Mouse (Mus musculus): Measurements from ENCODE around the gene Sec31a. TPM values are rescaled to one million over a fixed set of nuclear protein-coding genes. Genes with fewer than 3 reads are reported as not detected.

Gene Sec31a
- polyA plus RNA-seq, 1 experiment from 2014 or later = 136 TPM

- H3K4me3 ChIP-seq (replicated peaks) = no peak overlapping the region
- H3K27ac ChIP-seq = no peak overlapping the region
- no peak overlapping the region for H3K9ac ChIP-seq (replicated peaks)
- WGBS = 69% methylated on average over 10 of the region's 10 CpGs
- H3K36me3 ChIP-seq = no peaks in the 10 kb centered on the region
- ATAC-seq (ENCODE audit: insufficient number of reproducible peaks, insufficient read depth, low FRiP score, low TSS enrichment, low read depth) = no peak
- H3K27me3 ChIP-seq = no peaks in the 10 kb centered on the region
- no peak overlapping the region for H3K4me2 ChIP-seq
- H3K9me3 ChIP-seq = no peaks in the 10 kb centered on the region
- peaks cover 8% of the 10 kb centered on the region for H3K4me1 ChIP-seq (replicated peaks)
These were observed 66.5 kb downstream of the Sec31a start for GRCm38 (mm10) chr5:100349287-100350215.

- no peak overlapping the region for H3K4me2 ChIP-seq
- no peak overlapping the region for H3K4me3 ChIP-seq (replicated peaks)
- no peak for ATAC-seq (ENCODE audit: insufficient number of reproducible peaks, insufficient read depth, low FRiP score, low TSS enrichment, low read depth)
- no peaks in the 10 kb centered on the region for H3K36me3 ChIP-seq
- no peak overlapping the region for H3K9ac ChIP-seq (replicated peaks)
- WGBS = 96% methylated on average over 1 of the region's 1 CpGs
- no peaks in the 10 kb centered on the region for H3K27me3 ChIP-seq
- no peak overlapping the region for H3K27ac ChIP-seq
- H3K4me1 ChIP-seq (replicated peaks) = no peaks in the 10 kb centered on the region
- H3K9me3 ChIP-seq = no peaks in the 10 kb centered on the region
These were observed 70.9 kb downstream of the Sec31a start for GRCm38 (mm10) chr5:100345118-100345517.

GRCm38 (mm10) chr5:100343087-100343486, 72.9 kb downstream of the Sec31a start:
- Histone ChIP-seq H3K27me3 (no peaks in the 10 kb centered on the region), H3K27ac (no peak overlapping the region), H3K4me3 (replicated peaks) (no peak overlapping the region), H3K9ac (replicated peaks) (no peak overlapping the region), H3K4me2 (no peak overlapping the region), H3K4me1 (replicated peaks) (no peaks in the 10 kb centered on the region), H3K9me3 (no peaks in the 10 kb centered on the region), H3K36me3 (no peaks in the 10 kb centered on the region)
- 57% methylated on average over 6 of the region's 6 CpGs for WGBS
- ATAC-seq (ENCODE audit: insufficient number of reproducible peaks, insufficient read depth, low FRiP score, low TSS enrichment, low read depth) = no peak

DNA sequence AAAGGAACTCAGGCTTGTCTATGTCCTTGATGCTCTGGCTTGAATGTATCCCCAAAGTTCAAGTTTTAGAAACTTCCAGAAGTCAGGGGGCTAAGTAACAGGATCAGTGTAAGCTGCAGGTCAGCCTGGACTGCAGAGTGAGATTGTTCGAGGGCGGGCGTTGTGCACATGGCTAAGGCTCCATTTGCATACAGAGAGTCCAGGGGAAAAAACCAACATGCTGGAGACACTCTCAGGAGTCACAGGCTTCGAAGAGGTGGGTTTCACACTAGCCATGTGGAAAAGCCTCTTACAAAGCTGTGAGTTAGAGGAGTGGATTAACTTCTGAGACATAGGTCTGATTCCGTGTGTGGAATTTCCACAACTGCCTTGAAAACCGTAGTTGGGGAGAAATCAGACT, 73.6 kb downstream of the Sec31a start:
- Histone ChIP-seq H3K9ac (replicated peaks) (no peak overlapping the region), H3K36me3 (no peaks in the 10 kb centered on the region), H3K27me3 (no peaks in the 10 kb centered on the region), H3K27ac (no peak overlapping the region), H3K4me3 (replicated peaks) (no peak overlapping the region), H3K4me1 (replicated peaks) (no peaks in the 10 kb centered on the region), H3K4me2 (no peak overlapping the region), H3K9me3 (no peaks in the 10 kb centered on the region)
- WGBS = 86% methylated on average over 6 of the region's 6 CpGs
- no peak for ATAC-seq (ENCODE audit: insufficient number of reproducible peaks, insufficient read depth, low FRiP score, low TSS enrichment, low read depth)

- no peak overlapping the region for H3K9ac ChIP-seq (replicated peaks)
- H3K27ac ChIP-seq = no peak overlapping the region
- H3K4me1 ChIP-seq (replicated peaks) = peaks cover 5% of the 10 kb centered on the region; the same call in 1 of the 2 replicates
- 90% methylated on average over 7 of the region's 7 CpGs for WGBS
- H3K4me3 ChIP-seq (replicated peaks) = no peak overlapping the region
- H3K27me3 ChIP-seq = no peaks in the 10 kb centered on the region
- no peaks in the 10 kb centered on the region for H3K36me3 ChIP-seq
- H3K9me3 ChIP-seq = no peaks in the 10 kb centered on the region
- no peak for ATAC-seq (ENCODE audit: insufficient number of reproducible peaks, insufficient read depth, low FRiP score, low TSS enrichment, low read depth)
- H3K4me2 ChIP-seq = no peak overlapping the region
These were observed 75.0 kb downstream of the Sec31a start for GRCm38 (mm10) chr5:100341042-100341441.

GRCm38 (mm10) chr5:100337852-100338251, 78.2 kb downstream of the Sec31a start:
- Histone ChIP-seq H3K9me3 (no peaks in the 10 kb centered on the region), H3K9ac (replicated peaks) (no peak overlapping the region), H3K4me3 (replicated peaks) (no peak overlapping the region), H3K4me2 (no peak overlapping the region), H3K36me3 (no peaks in the 10 kb centered on the region), H3K27ac (no peak overlapping the region), H3K27me3 (no peaks in the 10 kb centered on the region; the same call in 1 of the 2 replicates), H3K4me1 (replicated peaks) (peaks cover 14% of the 10 kb centered on the region)
- 82% methylated on average over 4 of the region's 4 CpGs for WGBS
- no peak for ATAC-seq (ENCODE audit: insufficient number of reproducible peaks, insufficient read depth, low FRiP score, low TSS enrichment, low read depth)

DNA sequence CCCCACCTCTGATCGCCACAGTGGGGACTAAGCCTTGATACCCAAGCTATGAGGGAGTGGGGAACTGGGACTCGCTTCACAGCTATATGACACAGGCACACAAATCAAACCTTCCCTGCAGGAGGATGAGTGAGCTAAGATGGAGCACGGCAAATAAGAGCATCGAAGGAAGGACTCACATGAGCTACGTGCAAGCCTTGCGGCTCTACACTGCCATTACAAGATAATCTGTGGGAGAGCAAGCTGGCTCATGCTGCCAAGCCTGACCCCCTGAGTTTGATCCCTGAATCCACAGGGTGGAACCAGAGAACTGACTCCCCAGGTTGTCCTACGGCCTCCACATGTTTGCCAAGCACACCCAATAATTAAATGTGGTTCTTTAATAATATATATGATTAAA, 79.2 kb downstream of the Sec31a start:
- Histone ChIP-seq H3K27me3 (no peaks in the 10 kb centered on the region; the same call in 1 of the 2 replicates), H3K9me3 (no peaks in the 10 kb centered on the region), H3K4me1 (replicated peaks) (peaks cover 14% of the 10 kb centered on the region), H3K27ac (no peak overlapping the region), H3K9ac (replicated peaks) (no peak overlapping the region), H3K36me3 (no peaks in the 10 kb centered on the region), H3K4me3 (replicated peaks) (no peak overlapping the region), H3K4me2 (no peak overlapping the region)
- 79% methylated on average over 7 of the region's 7 CpGs for WGBS
- ATAC-seq (ENCODE audit: insufficient number of reproducible peaks, insufficient read depth, low FRiP score, low TSS enrichment, low read depth) = no peak

DNA sequence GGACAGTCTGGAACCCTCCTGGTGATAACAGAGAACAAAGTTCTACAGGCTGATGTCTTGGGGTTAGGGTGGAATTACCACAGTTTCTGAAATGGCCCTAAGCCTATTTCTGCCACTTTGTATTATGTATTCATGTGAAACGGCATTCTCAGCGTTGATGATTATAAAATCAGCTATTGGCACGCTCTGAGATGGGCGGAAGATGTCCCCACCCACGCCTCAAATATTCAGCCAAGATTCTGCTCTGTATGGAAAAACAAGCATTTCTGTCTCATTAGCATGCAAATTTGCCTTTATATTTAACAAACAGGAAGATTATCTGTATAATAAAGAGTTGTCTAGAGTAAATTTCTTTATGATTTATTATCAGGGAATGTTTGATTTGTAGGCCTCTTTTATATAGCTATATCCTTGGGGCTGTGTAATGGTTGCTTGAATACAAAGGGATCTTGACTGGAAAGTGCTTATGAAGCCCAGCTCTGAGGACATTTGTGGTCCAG, 80.4 kb downstream of the Sec31a start:
- Histone ChIP-seq H3K27ac (no peak overlapping the region), H3K27me3 (no peaks in the 10 kb centered on the region; the same call in 1 of the 2 replicates), H3K36me3 (no peaks in the 10 kb centered on the region), H3K4me1 (replicated peaks) (peaks cover 14% of the 10 kb centered on the region), H3K9ac (replicated peaks) (no peak overlapping the region), H3K4me2 (no peak overlapping the region), H3K4me3 (replicated peaks) (no peak overlapping the region), H3K9me3 (no peaks in the 10 kb centered on the region)
- ATAC-seq (ENCODE audit: insufficient number of reproducible peaks, insufficient read depth, low FRiP score, low TSS enrichment, low read depth) = no peak
- WGBS = 90% methylated on average over 5 of the region's 5 CpGs

GRCm38 (mm10) chr5:100334686-100335085, 81.3 kb downstream of the Sec31a start:
- Histone ChIP-seq H3K9ac (replicated peaks) (no peak overlapping the region), H3K4me1 (replicated peaks) (peaks cover 14% of the 10 kb centered on the region), H3K4me2 (no peak overlapping the region), H3K4me3 (replicated peaks) (no peak overlapping the region), H3K9me3 (no peaks in the 10 kb centered on the region), H3K27me3 (no peaks in the 10 kb centered on the region; the same call in 1 of the 2 replicates), H3K36me3 (no peaks in the 10 kb centered on the region), H3K27ac (no peak overlapping the region)
- WGBS = 63% methylated on average over 6 of the region's 6 CpGs
- no peak for ATAC-seq (ENCODE audit: insufficient number of reproducible peaks, insufficient read depth, low FRiP score, low TSS enrichment, low read depth)

DNA sequence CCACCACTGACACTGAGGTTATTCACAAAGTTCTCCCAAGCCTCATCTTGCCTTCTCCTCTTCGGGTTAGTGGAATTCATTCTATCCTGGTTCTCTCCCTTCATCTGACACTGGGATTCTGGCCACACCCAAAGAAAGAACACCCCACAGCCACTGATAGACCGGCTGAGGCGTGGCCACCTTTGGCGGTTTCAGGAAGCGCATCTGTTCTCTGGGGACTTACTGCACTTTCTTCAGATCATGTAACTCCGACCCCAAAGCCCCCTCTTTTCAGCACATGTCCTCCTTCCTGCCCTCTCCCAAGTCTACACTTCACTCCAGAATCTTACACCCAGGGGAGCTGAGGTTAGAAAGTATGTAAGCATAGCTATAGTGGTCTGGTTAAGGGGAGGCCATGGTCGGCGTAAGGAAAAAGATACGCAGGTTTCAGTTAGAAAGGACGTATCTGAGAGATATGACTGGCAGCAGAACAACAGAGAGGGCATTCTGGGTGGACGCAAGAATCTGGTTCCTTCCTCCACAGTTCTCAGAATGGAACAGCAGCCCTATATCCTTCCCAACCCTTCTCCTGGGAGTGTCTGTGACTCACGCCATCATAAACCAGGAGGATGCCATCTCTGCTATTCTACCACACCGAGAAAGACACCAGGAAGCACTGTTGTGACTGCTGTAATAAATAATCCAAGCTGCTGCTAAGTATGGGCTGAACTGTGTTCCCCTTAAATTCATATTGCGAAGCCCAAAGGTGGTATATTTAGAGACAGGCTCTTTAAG, 82.2 kb downstream of the Sec31a start:
- Histone ChIP-seq H3K9me3 (no peaks in the 10 kb centered on the region), H3K27ac (no peak overlapping the region), H3K36me3 (no peaks in the 10 kb centered on the region), H3K9ac (replicated peaks) (no peak overlapping the region), H3K4me1 (replicated peaks) (peaks cover 14% of the 10 kb centered on the region), H3K4me3 (replicated peaks) (no peak overlapping the region), H3K4me2 (no peak overlapping the region), H3K27me3 (no peaks in the 10 kb centered on the region; the same call in 1 of the 2 replicates)
- ATAC-seq (ENCODE audit: insufficient number of reproducible peaks, insufficient read depth, low FRiP score, low TSS enrichment, low read depth) = no peak
- 62% methylated on average over 14 of the region's 14 CpGs for WGBS

GRCm38 (mm10) chr5:100332300-100333004, 83.6 kb downstream of the Sec31a start:
- no peak overlapping the region for H3K9ac ChIP-seq (replicated peaks)
- H3K4me2 ChIP-seq = no peak overlapping the region
- peaks cover 14% of the 10 kb centered on the region for H3K4me1 ChIP-seq (replicated peaks)
- no peaks in the 10 kb centered on the region for H3K9me3 ChIP-seq
- no peaks in the 10 kb centered on the region for H3K36me3 ChIP-seq
- no peak overlapping the region for H3K27ac ChIP-seq
- H3K27me3 ChIP-seq = no peaks in the 10 kb centered on the region; the same call in 1 of the 2 replicates
- no peak overlapping the region for H3K4me3 ChIP-seq (replicated peaks)
- no peak for ATAC-seq (ENCODE audit: insufficient number of reproducible peaks, insufficient read depth, low FRiP score, low TSS enrichment, low read depth)
- 73% methylated on average over 8 of the region's 8 CpGs for WGBS
